Mouse (Mus musculus): ENCODE results near the gene Trim44. TPM values are rescaled to one million over a fixed set of nuclear protein-coding genes. Genes with fewer than 3 reads are reported as not detected.

The Trim44 gene
- total RNA-seq, 2 experiments from 2014 or later: 27.1 to 32.2 TPM

GRCm38 (mm10) chr2:102288676-102289075 is 119.0 kb downstream of the Trim44 start:
- DNase-seq: no peak

GRCm38 (mm10) chr2:102287369-102287768 is 120.3 kb downstream of the Trim44 start:
- no peak for DNase-seq

GRCm38 (mm10) chr2:102282081-102282480 is 125.5 kb downstream of the Trim44 start:
- no peak for DNase-seq

- DNase-seq: no peak
Observed at GRCm38 (mm10) chr2:102279779-102280178, 127.8 kb downstream of the Trim44 start.

GRCm38 (mm10) chr2:102277946-102278345 is 129.7 kb downstream of the Trim44 start:
- DNase-seq: no peak

- DNase-seq: no peak
Observed at GRCm38 (mm10) chr2:102273280-102273679, 134.3 kb downstream of the Trim44 start.

- no peak for DNase-seq
Observed at GRCm38 (mm10) chr2:102267582-102268339, 139.9 kb downstream of the Trim44 start.

- no peak for DNase-seq
Observed at GRCm38 (mm10) chr2:102266911-102267310, 140.7 kb downstream of the Trim44 start.

- no peak for DNase-seq
Observed at GRCm38 (mm10) chr2:102259139-102259538, 148.5 kb downstream of the Trim44 start.

GRCm38 (mm10) chr2:102258682-102259081 is 148.9 kb downstream of the Trim44 start:
- no peak for DNase-seq

GRCm38 (mm10) chr2:102257964-102258605 is 149.5 kb downstream of the Trim44 start:
- DNase-seq: no peak

GRCm38 (mm10) chr2:102256591-102257335 is 150.9 kb downstream of the Trim44 start:
- no peak for DNase-seq

- no peak for DNase-seq
Observed at GRCm38 (mm10) chr2:102256100-102256499, 151.5 kb downstream of the Trim44 start.

GRCm38 (mm10) chr2:102253204-102253603 is 154.4 kb downstream of the Trim44 start:
- DNase-seq: no peak

- DNase-seq: no peak
Observed at GRCm38 (mm10) chr2:102252651-102253050, 155.0 kb downstream of the Trim44 start.

Other genes with a start within 250 kb of the Trim44 start
- 10 to 100 TPM; 10.8 to 12.6 TPM for gene Ldlrad3, start 221.4 kb downstream of the Trim44 start, total RNA-seq (2021)
- 1 to 10 TPM; 3.3 to 4.1 TPM for gene Fjx1, start 44.7 kb upstream of the Trim44 start, total RNA-seq (2021)
- 10 to 100 TPM; 20.7 to 30.6 TPM for gene Pamr1, start 142.2 kb upstream of the Trim44 start, total RNA-seq (2021)